Mouse (Mus musculus): ENCODE data around the gene Apof.
A peak's percentile ranks its signal among the peaks of the same experiment; 100 is the strongest.

Apof gene

GRCm38 (mm10) chr10:128268371-128268770, at the start of gene Apof:
Gene Apof, plus strand, starts transcription at chr10:128268671.
- no peak for DNase-seq (ENCODE audit: low spot score)

- DNase-seq (ENCODE audit: low spot score), result no peak
These were observed 46.8 kb upstream of the Apof start for GRCm38 (mm10) chr10:128221533-128222286.

- DNase-seq (ENCODE audit: low spot score), result no peak
These were observed 43.4 kb upstream of the Apof start for GRCm38 (mm10) chr10:128225064-128225463.

- DNase-seq (ENCODE audit: low spot score), result no peak
These were observed 42.9 kb upstream of the Apof start, which contains the start of gene Mip for GRCm38 (mm10) chr10:128225538-128225937. Gene Mip, plus strand, starts transcription at chr10:128225838.

DNA sequence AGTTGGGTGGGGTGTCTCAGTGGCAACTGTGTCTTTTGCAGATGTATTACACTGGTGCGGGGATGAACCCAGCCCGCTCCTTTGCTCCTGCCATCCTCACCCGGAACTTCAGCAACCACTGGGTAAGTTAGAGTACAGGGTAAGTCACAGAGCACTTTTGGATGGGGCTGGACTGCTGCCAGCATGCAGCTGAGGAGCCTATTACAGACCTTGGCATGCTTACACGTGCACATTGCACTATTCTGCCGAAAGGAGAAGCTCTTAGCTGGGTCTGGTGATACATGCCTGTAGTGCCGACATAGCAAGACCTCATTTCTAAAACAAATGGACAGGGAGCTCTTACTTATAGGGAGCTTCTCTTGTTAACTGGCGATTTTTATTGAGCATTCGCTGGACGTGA, 40.9 kb upstream of the Apof start:
- no peak for DNase-seq (ENCODE audit: low spot score)

- no peak for DNase-seq (ENCODE audit: low spot score)
These were observed 40.5 kb upstream of the Apof start for GRCm38 (mm10) chr10:128228009-128228408.

GRCm38 (mm10) chr10:128230582-128230981, 37.9 kb upstream of the Apof start:
- no peak for DNase-seq (ENCODE audit: low spot score)

- DNase-seq (ENCODE audit: low spot score), result no peak
These were observed 37.3 kb upstream of the Apof start for GRCm38 (mm10) chr10:128231146-128231545.

DNA sequence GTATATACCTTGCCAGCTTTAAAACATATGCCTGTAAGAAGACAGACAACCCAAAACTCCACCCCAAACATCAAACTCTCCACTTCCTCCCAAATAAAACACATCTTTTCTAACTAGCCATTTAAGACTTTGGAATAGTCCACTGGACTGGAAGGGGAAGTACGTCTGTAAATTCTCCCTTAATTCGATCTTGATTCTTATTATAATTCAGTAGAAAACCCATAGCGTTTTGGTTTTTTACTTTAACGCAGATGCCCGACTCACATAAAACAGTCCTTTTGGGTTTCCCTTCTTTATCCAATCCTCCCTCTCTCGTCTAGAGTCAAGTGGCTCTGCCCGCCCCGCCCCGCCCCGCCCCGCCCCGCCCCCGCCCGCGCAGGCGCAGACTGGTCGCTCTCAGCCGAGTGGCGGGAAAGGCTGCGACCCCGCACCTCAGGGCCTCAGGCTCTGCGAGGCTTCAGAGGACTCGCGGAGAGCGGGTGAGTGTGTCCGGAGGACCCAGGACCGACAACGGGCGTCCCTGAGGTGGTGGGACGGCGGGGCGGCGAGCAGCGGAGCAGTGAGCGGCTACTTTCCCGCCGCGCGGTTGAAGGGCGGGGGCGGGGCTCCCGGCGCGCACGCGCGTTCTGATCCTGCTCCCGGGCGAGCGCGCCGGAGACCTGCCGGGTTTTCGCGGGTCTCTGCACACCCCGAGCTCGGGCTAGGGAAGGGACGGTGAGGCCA, 36.6 kb upstream of the Apof start, which contains the start of gene Timeless:
TSS of gene Timeless (plus strand) at position 369 of the 723 bp plus-strand sequence.
- DNase-seq (ENCODE audit: low spot score), result peak; percentile 66

- peak; percentile 62 for DNase-seq (ENCODE audit: low spot score)
These were observed 36.0 kb upstream of the Apof start for GRCm38 (mm10) chr10:128232420-128232985.

DNA sequence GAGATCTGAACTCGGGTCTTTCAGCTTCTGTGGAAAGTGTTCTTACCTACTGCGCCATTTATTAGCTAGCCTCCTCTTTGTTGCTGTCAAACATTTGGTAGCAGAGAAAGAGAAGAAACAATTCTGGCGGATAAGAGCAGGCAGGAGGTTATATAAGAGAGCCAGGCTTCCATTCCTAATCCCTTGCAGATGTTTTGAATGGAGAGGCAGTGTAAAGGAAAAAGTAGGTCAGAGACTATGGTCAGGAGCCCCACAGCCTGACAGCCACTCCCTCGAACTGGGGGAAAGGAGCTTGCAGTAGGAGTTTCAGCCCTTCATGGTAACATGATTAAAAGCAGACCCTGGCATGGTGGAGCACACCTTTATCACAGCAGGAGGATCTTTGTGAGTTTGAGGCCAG, 32.1 kb upstream of the Apof start:
- no peak for DNase-seq (ENCODE audit: low spot score)

DNA sequence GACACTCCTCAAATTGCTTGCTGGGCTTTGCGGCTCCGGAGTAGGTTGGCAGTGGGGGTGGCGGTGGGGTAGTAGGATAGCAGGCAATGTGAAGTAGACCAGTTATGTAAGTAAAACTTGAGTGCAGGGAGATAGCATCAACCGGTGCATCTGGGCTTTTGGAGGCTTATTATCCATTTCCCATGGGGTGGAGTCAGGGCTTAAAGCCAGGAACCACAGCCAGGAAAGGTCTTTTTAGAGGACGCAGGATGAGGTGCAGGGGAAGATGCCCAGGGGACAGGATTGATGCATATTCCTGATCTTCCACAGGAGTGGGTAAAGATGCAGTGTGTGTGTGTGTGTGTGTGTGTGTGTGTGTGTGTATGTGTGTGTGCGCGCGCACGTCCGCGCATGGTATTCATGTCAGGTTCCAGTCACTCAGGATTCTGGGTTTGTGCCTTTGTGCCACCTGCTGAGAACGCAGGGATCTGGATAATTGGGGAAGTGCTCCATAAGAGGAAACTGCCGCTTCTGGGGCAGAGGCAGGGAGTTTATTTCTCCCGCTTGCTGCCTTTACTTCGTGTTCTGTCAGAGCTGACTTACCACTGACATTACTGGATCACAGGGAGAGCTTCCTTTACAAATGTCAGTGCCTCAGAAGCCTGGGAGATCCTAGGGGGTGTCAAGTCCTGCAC, 30.5 kb upstream of the Apof start:
- DNase-seq (ENCODE audit: low spot score), result no peak

GRCm38 (mm10) chr10:128239140-128239539, 29.3 kb upstream of the Apof start:
- DNase-seq (ENCODE audit: low spot score), result no peak

- DNase-seq (ENCODE audit: low spot score), result no peak
These were observed 28.3 kb upstream of the Apof start for GRCm38 (mm10) chr10:128240131-128240530.

DNA sequence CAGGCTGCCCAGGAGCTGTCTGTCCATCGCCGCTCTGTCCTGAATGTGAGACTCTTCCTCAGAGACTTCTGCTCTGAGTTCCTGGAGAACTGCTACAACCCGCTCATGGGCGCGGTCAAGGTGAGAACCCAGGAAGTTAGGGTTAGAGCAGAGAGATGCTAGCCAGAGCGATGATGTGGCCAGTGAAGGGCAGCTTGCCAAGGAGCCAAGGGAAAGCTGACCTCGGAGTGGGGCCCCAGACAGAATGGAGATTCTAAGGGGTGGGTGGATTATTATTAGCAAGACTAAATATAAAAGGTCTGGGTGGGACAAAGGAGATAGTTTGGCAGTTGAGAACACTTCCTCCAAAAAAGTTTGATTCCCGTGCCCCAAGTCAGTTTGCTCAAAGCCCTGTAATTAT, 25.2 kb upstream of the Apof start:
- DNase-seq (ENCODE audit: low spot score), result no peak

GRCm38 (mm10) chr10:128244121-128244520, 24.4 kb upstream of the Apof start:
- DNase-seq (ENCODE audit: low spot score), result no peak

DNA sequence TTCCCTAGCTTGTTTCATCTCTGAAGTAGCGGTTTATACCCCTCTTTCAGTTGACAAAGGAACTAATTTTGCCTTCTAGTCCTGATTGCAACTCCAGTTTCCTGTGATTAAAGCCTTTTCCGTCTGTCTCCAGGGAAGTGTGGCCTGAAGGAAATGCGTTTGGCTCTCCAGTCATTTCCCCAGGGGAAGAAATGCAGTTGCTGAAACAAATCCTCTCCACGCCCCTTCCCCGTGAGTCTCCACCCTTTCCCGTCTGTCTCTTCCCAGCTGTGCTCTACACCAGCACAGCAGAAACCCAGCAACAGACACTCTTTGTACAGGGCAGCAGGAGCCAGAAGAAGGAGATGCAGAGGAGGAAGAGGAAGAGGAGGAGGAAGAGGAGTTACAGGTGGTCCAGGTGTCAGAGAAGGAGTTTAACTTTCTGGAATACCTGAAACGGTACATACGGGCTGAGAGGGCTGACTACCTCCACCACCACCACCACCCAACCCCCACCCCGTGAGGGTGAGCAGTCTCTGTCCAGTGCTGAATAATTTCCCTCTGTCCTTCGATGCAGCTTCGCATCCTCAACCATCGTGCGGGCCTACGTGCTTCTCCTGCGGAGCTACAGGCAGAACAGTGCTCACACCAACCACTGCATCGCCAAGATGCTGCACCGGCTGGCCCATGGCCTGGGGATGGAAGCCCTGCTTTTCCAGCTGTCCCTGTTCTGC, 21.3 kb upstream of the Apof start:
- no peak for DNase-seq (ENCODE audit: low spot score)

DNA sequence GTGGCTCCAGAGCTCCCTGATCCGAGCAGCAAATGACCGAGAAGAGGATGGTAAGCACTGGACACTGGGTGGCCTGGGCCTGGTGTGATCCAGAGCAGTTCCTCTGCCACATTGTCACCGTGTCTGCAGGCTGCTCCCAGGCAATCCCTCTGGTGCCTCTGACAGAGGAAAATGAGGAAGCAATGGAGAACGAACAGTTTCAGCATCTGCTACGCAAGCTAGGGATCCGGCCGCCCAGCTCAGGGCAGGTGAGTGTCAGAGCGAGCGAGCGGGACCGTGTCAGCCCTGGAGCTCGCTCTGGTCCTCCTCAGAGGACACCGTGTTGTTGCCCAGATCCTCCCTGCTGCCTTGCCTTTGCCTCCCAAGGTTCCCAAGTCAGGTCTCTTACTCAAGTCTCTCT, 17.9 kb upstream of the Apof start:
- DNase-seq (ENCODE audit: low spot score), result no peak

- DNase-seq (ENCODE audit: low spot score), result no peak
These were observed 14.7 kb upstream of the Apof start, which contains the start of gene Apon for GRCm38 (mm10) chr10:128253677-128254255. Gene Apon, plus strand, starts transcription at chr10:128254096.

- DNase-seq (ENCODE audit: low spot score), result no peak
These were observed 12.5 kb upstream of the Apof start for GRCm38 (mm10) chr10:128255925-128256324.

DNA sequence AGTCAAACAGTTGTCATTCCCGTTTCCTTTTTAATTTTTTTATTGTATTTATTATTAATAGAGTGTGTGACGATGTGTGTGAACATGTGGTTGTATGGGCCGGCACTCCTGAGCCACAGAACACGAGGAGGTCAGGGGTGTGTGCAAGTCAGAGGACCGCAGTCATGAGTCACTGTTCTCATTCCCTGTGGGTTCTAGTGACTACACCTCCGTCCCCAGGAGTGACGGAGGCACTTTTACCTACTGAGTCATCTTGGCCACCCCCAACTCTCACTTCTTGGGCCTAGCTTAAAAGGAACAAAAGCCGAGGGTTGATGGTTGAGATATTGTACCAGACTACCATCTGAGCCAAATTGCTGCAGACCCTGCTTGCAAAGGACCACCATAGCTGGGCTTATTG, 12.1 kb upstream of the Apof start:
- DNase-seq (ENCODE audit: low spot score), result no peak

All from left cerebral cortex, adult 11 months (tissue).